Mouse (Mus musculus) spleen, adult 2 months (tissue): ENCODE data around the gene Arhgef10l. TPM values are rescaled to one million over a fixed set of nuclear protein-coding genes. Genes with fewer than 3 reads are reported as not detected.

ENCODE experiments used
- DNase-seq, 2 experiments: peaks; one replicate each; pipeline versions ENCODE4 v3.0.0 to v3.0.0-alpha.2; 2012 to 2021; ENCODE audit warnings: low spot score in 2 of 2, low read depth in 1 of 2
- H3K27ac ChIP-seq: fragments of 200-500 bp; 2 replicates; pipeline ENCODE4 v1.5.1; 2012; ENCODE audit warnings: low read length, inconsistent platforms; ENCODE audit not compliant: insufficient read depth
- H3K27me3 ChIP-seq: fragments of 200-500 bp; 2 replicates; pipeline ENCODE4 v1.6.1; 2012; ENCODE audit warnings: mild to moderate bottlenecking, moderate library complexity, low read length, inconsistent platforms; ENCODE audit not compliant: control insufficient read depth, insufficient read depth
- H3K36me3 ChIP-seq: fragments of 200-500 bp; 2 replicates; pipeline ENCODE4 v1.6.1; 2012; ENCODE audit warnings: mild to moderate bottlenecking, low read length, inconsistent platforms; ENCODE audit not compliant: control insufficient read depth, insufficient read depth
- H3K4me1 ChIP-seq: fragments of 200-500 bp; 2 replicates; pipeline ENCODE4 v1.6.1; 2011; ENCODE audit warnings: inconsistent platforms; ENCODE audit not compliant: control insufficient read depth, insufficient read depth, insufficient read length
- H3K4me3 ChIP-seq: fragments of 200-500 bp; 2 replicates; pipeline ENCODE4 v1.5.1; 2011; ENCODE audit warnings: mild to moderate bottlenecking, inconsistent platforms; ENCODE audit not compliant: insufficient read depth, insufficient read length; ENCODE audit errors: extremely low read depth
- CTCF ChIP-seq: fragments of 200-500 bp; IDR thresholded peaks from 2 replicates; pipeline ENCODE4 v1.5.1; 2011; ENCODE audit warnings: mild to moderate bottlenecking, inconsistent platforms; ENCODE audit not compliant: insufficient read depth, insufficient read length, insufficient replicate concordance; ENCODE audit errors: extremely low read depth
- POLR2A ChIP-seq: fragments of 200-500 bp; IDR thresholded peaks from 2 replicates; pipeline ENCODE4 v1.6.1; 2011; ENCODE audit warnings: low read depth, low read length, inconsistent platforms
- WGBS: fragments of 180-500 bp; shearing (Covaris S2); methylation state at CpG from one replicate; pipeline ENCODE4 v1.1.7; 2018; 5-methylcytosine and 5-hydroxymethylcytosine counted together
- polyA plus RNA-seq: library from polyadenylated mRNA; depleted of rRNA; stranded (reverse); fragments of >200 nt; gene quantifications from 2 replicates; pipeline ENCODE4 v1.2.3, GENCODE M21; 2012

Arhgef10l gene
- polyA plus RNA-seq, 1 experiment, result 7.9 TPM

- TF ChIP-seq CTCF, result peak; percentile 87; the same call in 1 of the 2 replicates
- no peak for TF ChIP-seq POLR2A
- Histone ChIP-seq H3K27me3 (no peaks in the 10 kb centered on the region), H3K4me3 (no peak overlapping the region), H3K4me1 (peaks cover under 1% of the 10 kb centered on the region; the same call in 1 of the 2 replicates), H3K36me3 (no peaks in the 10 kb centered on the region), H3K27ac (no peak overlapping the region)
- 30% methylated on average over 13 of the region's 13 CpGs for WGBS
- peak; percentile 52 to 80 for DNase-seq
These were observed 8.6 kb upstream of the Arhgef10l start for GRCm38 (mm10) chr4:140674345-140674926.

GRCm38 (mm10) chr4:140673527-140674264 lies 7.9 kb upstream of the Arhgef10l start:
- Histone ChIP-seq H3K27me3 (no peaks in the 10 kb centered on the region), H3K27ac (no peak overlapping the region), H3K36me3 (no peaks in the 10 kb centered on the region), H3K4me1 (no peaks in the 10 kb centered on the region), H3K4me3 (no peak overlapping the region)
- 64% methylated on average over 12 of the region's 12 CpGs for WGBS
- no peak for TF ChIP-seq POLR2A
- no peak for TF ChIP-seq CTCF
- no peak for DNase-seq

DNA sequence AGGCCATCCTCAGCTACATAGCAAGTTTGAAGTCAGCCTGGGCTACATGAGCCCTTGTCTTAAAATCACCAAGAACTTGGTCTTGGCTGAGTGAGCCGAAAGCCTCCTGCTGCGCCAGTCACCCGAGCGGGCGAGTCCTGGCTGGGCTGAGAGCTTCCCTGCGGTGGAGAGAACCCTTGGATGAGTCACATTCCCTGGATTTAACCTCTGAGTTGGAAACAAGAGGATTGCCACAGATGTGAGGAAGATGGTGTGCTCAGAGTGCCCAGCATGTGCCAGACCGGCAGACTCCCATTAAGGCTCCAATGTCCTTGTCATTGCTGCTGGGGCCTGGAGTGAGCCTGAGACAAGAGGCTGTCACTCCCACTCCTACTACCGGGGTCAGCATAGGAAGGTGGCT lies 2.0 kb upstream of the Arhgef10l start:
- no peak for DNase-seq
- 96% methylated on average over 8 of the region's 8 CpGs for WGBS

GRCm38 (mm10) chr4:140665053-140665452 lies 759 bp downstream of the Arhgef10l start:
- no peak overlapping the region for H3K27ac ChIP-seq
- TF ChIP-seq CTCF (no peak), POLR2A (no peak)

More for the DNA sequence above, 2.0 kb upstream of the Arhgef10l start:
- H3K4me3 ChIP-seq, result no peak overlapping the region
- no peak for TF ChIP-seq CTCF
- TF ChIP-seq POLR2A, result no peak
- H3K36me3 ChIP-seq, result no peaks in the 10 kb centered on the region
- H3K4me1 ChIP-seq, result no peaks in the 10 kb centered on the region
- no peak overlapping the region for H3K27ac ChIP-seq
- H3K27me3 ChIP-seq, result no peaks in the 10 kb centered on the region

GRCm38 (mm10) chr4:140662882-140663585 lies 2.8 kb downstream of the Arhgef10l start:
- H3K27me3 ChIP-seq, result no peaks in the 10 kb centered on the region
- no peaks in the 10 kb centered on the region for H3K36me3 ChIP-seq
- WGBS, result 46% methylated on average over 10 of the region's 10 CpGs
- TF ChIP-seq POLR2A, result no peak
- no peak for TF ChIP-seq CTCF
- H3K4me3 ChIP-seq, result no peak overlapping the region
- no peak overlapping the region for H3K27ac ChIP-seq
- no peak for DNase-seq
- no peaks in the 10 kb centered on the region for H3K4me1 ChIP-seq

More at GRCm38 (mm10) chr4:140665053-140665452, 759 bp downstream of the Arhgef10l start:
- no peaks in the 10 kb centered on the region for H3K27me3 ChIP-seq
- no peaks in the 10 kb centered on the region for H3K36me3 ChIP-seq
- WGBS, result 89% methylated on average over 7 of the region's 7 CpGs
- no peak overlapping the region for H3K4me3 ChIP-seq
- H3K4me1 ChIP-seq, result no peaks in the 10 kb centered on the region
- no peak for DNase-seq

DNA sequence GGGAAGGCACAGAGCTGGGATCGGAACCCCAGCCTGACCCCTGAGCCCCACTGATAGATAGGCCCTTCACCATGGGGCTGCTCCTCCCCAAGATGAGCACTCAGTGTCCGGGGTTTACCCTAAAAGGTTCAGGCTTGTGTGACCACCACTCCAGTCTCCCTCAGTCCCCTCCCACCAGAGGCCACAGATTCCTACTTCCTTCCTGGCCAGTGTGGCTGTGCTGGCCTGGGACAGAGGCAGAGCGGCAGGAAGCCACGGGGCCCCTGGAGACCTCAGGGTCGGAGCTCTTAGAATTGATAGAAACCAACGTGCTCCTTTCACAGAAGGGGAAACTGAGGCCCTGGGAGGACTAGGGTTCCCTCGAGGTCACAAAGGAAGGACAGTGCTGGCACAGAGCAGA lies 3.4 kb downstream of the Arhgef10l start:
- DNase-seq, result no peak
- H3K27me3 ChIP-seq, result no peaks in the 10 kb centered on the region
- H3K4me1 ChIP-seq, result no peaks in the 10 kb centered on the region
- H3K27ac ChIP-seq, result no peak overlapping the region
- no peak overlapping the region for H3K4me3 ChIP-seq
- TF ChIP-seq CTCF, result no peak
- WGBS, result 15% methylated on average over 7 of the region's 7 CpGs
- no peaks in the 10 kb centered on the region for H3K36me3 ChIP-seq
